Mouse (Mus musculus) thymus, postnatal 14 days (tissue): ENCODE results near the gene Pou5f1.

ENCODE experiments used
- DNase-seq: peaks from one replicate; pipeline ENCODE4 v3.0.0; 2021

Gene Pou5f1

DNA sequence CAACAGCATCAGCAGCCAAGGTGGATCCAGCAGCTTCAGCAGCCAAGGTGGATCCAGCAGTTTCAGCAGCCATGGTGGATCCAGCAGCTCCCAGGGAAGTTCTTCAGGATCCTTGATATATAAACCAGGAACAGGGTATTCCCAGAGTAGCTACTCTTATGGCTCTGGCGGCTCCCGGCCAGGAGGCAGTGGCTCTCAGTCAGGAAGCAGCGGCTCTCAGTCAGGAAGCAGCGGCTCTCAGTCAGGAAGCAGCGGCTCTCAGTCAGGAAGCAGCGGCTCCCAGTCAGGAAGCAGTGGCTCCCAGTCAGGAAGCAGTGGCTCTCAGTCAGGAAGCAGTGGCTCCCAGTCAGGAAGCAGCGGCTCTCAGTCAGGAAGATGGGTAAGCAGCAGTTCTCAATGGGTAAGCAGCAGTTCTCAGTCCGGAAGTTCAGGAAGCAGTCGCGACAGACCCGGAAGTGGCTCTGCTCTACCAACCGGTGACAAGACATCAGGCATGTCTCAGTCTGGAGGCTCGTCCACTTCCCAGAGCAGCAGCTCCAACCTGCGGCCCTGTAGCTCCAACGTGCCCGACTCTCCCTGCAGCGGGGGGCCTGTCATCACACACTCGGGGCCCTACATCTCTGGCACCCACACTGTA lies 49.1 kb downstream of the Pou5f1 start:
- no peak for DNase-seq

DNA sequence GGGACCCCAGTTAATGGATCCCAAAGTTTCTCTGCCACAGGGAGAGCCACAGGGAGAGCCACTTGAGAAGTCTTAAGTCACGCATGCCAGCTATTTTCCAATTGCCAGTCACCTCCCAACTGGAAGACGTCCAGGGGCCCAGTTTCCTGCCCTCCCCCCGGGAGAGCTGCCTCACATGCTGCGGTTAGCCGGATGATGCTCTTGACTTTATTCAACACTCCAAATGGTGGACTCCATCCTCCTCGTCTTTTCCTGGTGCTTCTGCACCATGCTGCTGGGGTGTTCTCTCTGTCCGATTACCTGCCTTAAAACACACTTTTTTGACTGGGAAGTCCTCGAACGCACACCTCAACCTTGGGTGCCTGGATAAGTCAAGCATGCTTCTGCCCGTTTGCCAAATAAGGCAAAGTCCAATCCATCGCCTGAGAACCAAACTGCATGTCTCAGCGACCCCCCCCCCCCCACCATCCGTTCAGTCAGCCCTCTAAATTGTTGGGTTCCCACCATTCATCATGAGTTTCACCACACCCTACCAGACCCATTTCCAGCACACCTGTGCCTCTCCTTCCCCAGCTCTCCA lies 50.5 kb downstream of the Pou5f1 start:
- no peak for DNase-seq

DNA sequence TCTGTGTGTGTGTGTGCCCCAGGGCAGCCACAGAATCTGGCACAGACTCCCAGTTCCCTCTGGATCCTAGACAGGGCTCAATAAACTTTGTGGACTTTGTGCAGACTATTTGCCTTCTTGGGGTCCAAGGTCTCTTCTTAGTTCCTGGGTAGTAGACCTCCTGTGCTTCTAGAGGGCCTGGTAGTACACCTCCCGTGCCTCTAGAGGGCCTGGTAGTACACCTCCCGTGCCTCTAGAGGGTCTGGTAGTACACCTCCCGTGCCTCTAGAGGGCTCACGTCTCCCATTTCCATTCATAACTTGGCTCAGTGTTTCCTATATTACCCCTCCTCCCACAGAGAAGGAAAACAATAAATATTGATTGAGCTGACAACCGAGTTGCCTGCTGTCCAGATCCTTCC lies 51.0 kb downstream of the Pou5f1 start:
- DNase-seq, result peak; percentile 73

DNA sequence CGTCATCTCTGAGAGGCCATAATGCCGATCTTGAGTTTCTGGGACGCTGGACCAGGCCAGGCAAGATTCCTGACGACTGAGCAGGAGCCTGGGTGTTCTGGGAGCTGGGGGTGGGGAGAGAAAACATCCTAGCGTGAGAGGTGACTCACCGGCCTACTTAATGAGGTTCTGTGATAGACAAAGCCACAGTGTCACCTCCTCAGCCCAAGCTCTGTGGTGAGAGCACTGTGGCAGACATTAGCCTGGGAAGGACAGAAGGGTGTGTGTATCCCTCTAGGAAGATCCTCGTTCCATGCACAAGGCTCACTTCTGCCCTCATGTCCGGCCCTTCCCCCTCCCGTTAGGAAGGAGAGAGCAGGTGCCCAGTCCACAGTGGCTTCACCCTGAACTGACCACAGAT lies 51.5 kb downstream of the Pou5f1 start:
- no peak for DNase-seq

DNA sequence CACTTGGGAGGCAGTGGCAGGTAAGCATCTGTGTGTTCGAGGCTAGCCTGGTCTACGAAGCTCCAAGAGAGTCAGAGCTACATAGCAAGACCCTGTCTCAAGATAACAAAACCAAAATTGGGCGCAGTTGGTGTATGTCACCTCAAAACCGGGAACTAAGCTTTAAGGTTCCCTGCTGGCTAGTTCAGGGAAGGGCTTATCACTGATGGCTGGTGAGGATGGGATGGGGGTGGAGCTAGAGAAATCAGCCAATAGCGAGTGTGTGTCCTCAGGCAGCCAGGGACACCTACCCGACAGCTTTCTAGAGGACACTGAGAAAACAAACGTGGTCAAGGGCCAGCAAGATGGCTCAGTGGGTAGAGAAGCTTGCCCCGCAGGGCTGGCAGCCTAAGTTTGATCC lies 52.4 kb downstream of the Pou5f1 start:
- no peak for DNase-seq
